Mouse (Mus musculus): ENCODE results near the gene Myoz2. TPM values are rescaled to one million over a fixed set of nuclear protein-coding genes. Genes with fewer than 3 reads are reported as not detected.

Gene Myoz2
- total and polyA plus RNA-seq, 3 experiments, result not detected

- H3K27ac ChIP-seq (ENCODE audit: control insufficient read depth, low read depth, low read length), result peak within 1 kb of the TSS; percentile 46
- no peaks in the 10 kb centered on the region for H3K27me3 ChIP-seq (ENCODE audit: control insufficient read depth in 1 of 2, insufficient read depth in 2 of 2, low read length in 2 of 2)
- H3K4me1 ChIP-seq (ENCODE audit: control insufficient read depth in 1 of 2, insufficient read depth in 2 of 2, low read length in 2 of 2), result peaks cover 0 to 7% of the 10 kb centered on the region in 2 experiments; a peak in 1 of 4 replicates
- H3K4me3 ChIP-seq (ENCODE audit: control insufficient read depth in 1 of 2, insufficient read depth in 1 of 2, low read depth in 2 of 2, low read length in 2 of 2), result peak within 1 kb of the TSS; percentile 88 to 95
- DNase-seq (ENCODE audit: low read depth, low spot score), result peak; percentile 93
- peaks cover 3% of the 10 kb centered on the region; the same call in 1 of the 2 replicates for H3K79me2 ChIP-seq (ENCODE audit: control insufficient read depth, insufficient read depth, low read length, poor library complexity)
- peak within 1 kb of the TSS; percentile 97 for H3K9ac ChIP-seq (ENCODE audit: control insufficient read depth, low read depth, low read length, poor library complexity, severe bottlenecking)
- peaks cover 0 to 11% of the 10 kb centered on the region in 2 experiments; a peak in 2 of 4 replicates for H3K36me3 ChIP-seq (ENCODE audit: control insufficient read depth in 1 of 2, insufficient read depth in 2 of 2, low read length in 2 of 2)
- no peaks in the 10 kb centered on the region for H3K9me3 ChIP-seq (replicated peaks; ENCODE audit: insufficient read depth, low read length)
- TF ChIP-seq CTCF (IDR thresholded peaks at IDR 0.05 in 2 of 3, conservative IDR thresholded peaks at IDR 0.05 in 1 of 3; ENCODE audit: control insufficient read depth in 1 of 3, insufficient read depth in 1 of 3, low read depth in 2 of 3, low read length in 3 of 3, poor library complexity in 1 of 3, severe bottlenecking in 1 of 3) (no peak), POLR2A (IDR thresholded peaks at IDR 0.05; ENCODE audit: control insufficient read depth in 1 of 2, insufficient read depth in 1 of 2, low read depth in 1 of 2, low read length in 2 of 2, poor library complexity in 1 of 2) (peak; percentile 95 to 96), SMC3 (IDR thresholded peaks at IDR 0.05; ENCODE audit: low read depth, low read length) (no peak), GATA1 (IDR thresholded peaks at IDR 0.05; ENCODE audit: low read depth, low read length) (no peak), ELF1 (IDR thresholded peaks at IDR 0.05; ENCODE audit: low read depth, low read length) (0 out of 2 replicates have a peak, but pooled peaks have one; percentile 18), NELFE (IDR thresholded peaks at IDR 0.05; ENCODE audit: low read depth, low read length) (peak; percentile 96), POLR2AphosphoS2 (IDR thresholded peaks at IDR 0.05; ENCODE audit: low read length) (peak; percentile 77), CHD2 (IDR thresholded peaks at IDR 0.05; ENCODE audit: low read length) (peak; percentile 86), NRF1 (IDR thresholded peaks at IDR 0.05; ENCODE audit: insufficient read depth, low read depth, low read length, poor library complexity, severe bottlenecking) (peak; percentile 73), E2F4 (IDR thresholded peaks at IDR 0.05; ENCODE audit: borderline replicate concordance, low read depth, low read length) (no peak), ZMIZ1 (IDR thresholded peaks at IDR 0.05; ENCODE audit: low read depth, low read length) (no peak), POLR2AphosphoS5 (IDR thresholded peaks at IDR 0.05; ENCODE audit: borderline replicate concordance, low read depth, low read length) (no peak), MAFK (IDR thresholded peaks at IDR 0.05; ENCODE audit: borderline replicate concordance, low read depth, low read length) (no peak), KAT2A (conservative IDR thresholded peaks at IDR 0.05; ENCODE audit: low read depth, low read length) (no peak), USF2 (IDR thresholded peaks at IDR 0.05; ENCODE audit: borderline replicate concordance in 1 of 2, insufficient read depth in 1 of 2, low read depth in 1 of 2, low read length in 2 of 2) (no peak), UBTF (IDR thresholded peaks at IDR 0.05; ENCODE audit: borderline replicate concordance, insufficient read depth, low read depth, low read length) (no peak), TAL1 (IDR thresholded peaks at IDR 0.05; ENCODE audit: low read length) (no peak), GABPA (IDR thresholded peaks at IDR 0.05; ENCODE audit: low read depth, low read length) (no peak), RAD21 (IDR thresholded peaks at IDR 0.05; ENCODE audit: low read depth, low read length) (no peak), MYB (IDR thresholded peaks at IDR 0.05; ENCODE audit: low read depth, low read length) (no peak), TCF12 (IDR thresholded peaks at IDR 0.05; ENCODE audit: low read depth, low read length) (peak; percentile 47), BHLHE40 (IDR thresholded peaks at IDR 0.05; ENCODE audit: borderline replicate concordance, low read depth, low read length) (peak; percentile 99), MAX (IDR thresholded peaks at IDR 0.05; ENCODE audit: low read length) (peak; percentile 58), ETS1 (IDR thresholded peaks at IDR 0.05; ENCODE audit: low read depth, low read length) (peak; percentile 32; the same call in 1 of the 2 replicates), USF1 (IDR thresholded peaks at IDR 0.05; ENCODE audit: low read depth, low read length) (peak; percentile 71), EP300 (IDR thresholded peaks at IDR 0.05; ENCODE audit: low read depth in 1 of 2, low read length in 2 of 2) (peak in 1 of 2 experiments; percentile 19; a peak in 1 of 4 replicates), HCFC1 (IDR thresholded peaks at IDR 0.05; ENCODE audit: low read depth, low read length) (peak; percentile 64; the same call in 1 of the 2 replicates), JUND (IDR thresholded peaks at IDR 0.05; ENCODE audit: low read depth, low read length) (no peak), ZC3H11A (IDR thresholded peaks at IDR 0.05; ENCODE audit: low read depth, low read length) (no peak), MYC (IDR thresholded peaks at IDR 0.05; ENCODE audit: low read depth, low read length) (0 out of 2 replicates have a peak, but pooled peaks have one; percentile 13), RCOR1 (IDR thresholded peaks at IDR 0.05; ENCODE audit: low read depth, low read length) (0 out of 2 replicates have a peak, but pooled peaks have one; percentile 8), MEF2A (IDR thresholded peaks at IDR 0.05; ENCODE audit: extremely low read depth, insufficient replicate concordance, low read depth, low read length, poor library complexity, severe bottlenecking) (no peak), MXI1 (IDR thresholded peaks at IDR 0.05; ENCODE audit: low read depth, low read length) (peak; percentile 84), ZNF384 (IDR thresholded peaks at IDR 0.05; ENCODE audit: low read depth, low read length) (no peak)
Observed at GRCm38 (mm10) chr3:122984249-122985182, 50.3 kb downstream of the Myoz2 start, which contains the start of gene Usp53. Usp53 (minus strand) TSS chr3:122984510.

Measured in MEL (cell line).